Mouse (Mus musculus) embryo, embryonic 11.5 days (tissue): Measurements from ENCODE around the gene 1810024B03Rik.
"Not testable (repeated sequence)": the region's sequence is repeated elsewhere in the genome, so short reads cannot be mapped to it uniquely, and the experiment has no call there.

Source experiments
- DNase-seq: peaks from one replicate; pipeline ENCODE4 v3.0.0-alpha.2; 2012; ENCODE audit warnings: low read depth, low spot score

The 1810024B03Rik gene

GRCm38 (mm10) chr2:127207547-127208451 lies at the start of gene 1810024B03Rik, which contains the start of gene Snrnp200:
TSS of gene 1810024B03Rik (minus strand) at chr2:127208280.
TSS of gene Snrnp200 (plus strand) at chr2:127208386.
- DNase-seq: peak; percentile 92

GRCm38 (mm10) chr2:127255294-127255693 lies 47.2 kb upstream of the 1810024B03Rik start:
- DNase-seq: no peak

- DNase-seq: no peak
Observed at GRCm38 (mm10) chr2:127254604-127255134, 46.6 kb upstream of the 1810024B03Rik start.

GRCm38 (mm10) chr2:127252787-127253186 lies 44.7 kb upstream of the 1810024B03Rik start:
- no peak for DNase-seq

- DNase-seq: no peak
Observed at GRCm38 (mm10) chr2:127251880-127252527, 43.9 kb upstream of the 1810024B03Rik start.

- DNase-seq: no peak
Observed at GRCm38 (mm10) chr2:127251457-127251856, 43.4 kb upstream of the 1810024B03Rik start.

- no peak for DNase-seq
Observed at GRCm38 (mm10) chr2:127250291-127251008, 42.4 kb upstream of the 1810024B03Rik start.

- DNase-seq: peak; percentile 14
Observed at GRCm38 (mm10) chr2:127248334-127249004, 40.4 kb upstream of the 1810024B03Rik start.

GRCm38 (mm10) chr2:127247592-127248333 lies 39.7 kb upstream of the 1810024B03Rik start, which contains the start of the genes Ciao1 and Tmem127:
TSS of gene Ciao1 (minus strand) at chr2:127247816.
TSS of gene Tmem127 (plus strand) at chr2:127247908.
- DNase-seq: peak; percentile 100

- no peak for DNase-seq
Observed at GRCm38 (mm10) chr2:127240065-127240464, 32.0 kb upstream of the 1810024B03Rik start.

GRCm38 (mm10) chr2:127237897-127238610 lies 30.0 kb upstream of the 1810024B03Rik start:
- DNase-seq: no peak

GRCm38 (mm10) chr2:127225261-127225660 lies 17.2 kb upstream of the 1810024B03Rik start:
- DNase-seq: no peak

- DNase-seq: no peak
Observed at GRCm38 (mm10) chr2:127217746-127218145, 9.7 kb upstream of the 1810024B03Rik start.

GRCm38 (mm10) chr2:127210701-127211100 lies 2.6 kb upstream of the 1810024B03Rik start:
- no peak for DNase-seq

GRCm38 (mm10) chr2:127208452-127208769 lies 331 bp upstream of the 1810024B03Rik start:
- no peak for DNase-seq

- no peak for DNase-seq
Observed at GRCm38 (mm10) chr2:127206916-127207315, 1.2 kb downstream of the 1810024B03Rik start.

GRCm38 (mm10) chr2:127205936-127206335 lies 2.1 kb downstream of the 1810024B03Rik start:
- DNase-seq: not testable (repeated sequence)

- peak; percentile 46 for DNase-seq
Observed at GRCm38 (mm10) chr2:127204932-127205331, 3.1 kb downstream of the 1810024B03Rik start.

GRCm38 (mm10) chr2:127189574-127189973 lies 18.5 kb downstream of the 1810024B03Rik start:
- DNase-seq: no peak
